Mouse (Mus musculus) ES-E14 (cell line): ENCODE results near the gene Spata5.
"Not testable (repeated sequence)": the region's sequence is repeated elsewhere in the genome, so short reads cannot be mapped to it uniquely, and the experiment has no call there.

ENCODE experiments used
- CHD2 ChIP-seq: IDR thresholded peaks from 2 replicates; pipeline ENCODE4 v1.6.1; 2014; ENCODE audit warnings: mild to moderate bottlenecking, low read depth, low read length, inconsistent platforms
- MAFK ChIP-seq: IDR thresholded peaks from 2 replicates; pipeline ENCODE4 v1.6.1; 2014; ENCODE audit warnings: mild to moderate bottlenecking, low read depth, low read length, inconsistent platforms; ENCODE audit not compliant: insufficient read depth

GRCm38 (mm10) chr3:37540701-37541100, 121.0 kb downstream of the Spata5 start:
- not testable (repeated sequence) for TF ChIP-seq CHD2, MAFK
